Mouse (Mus musculus) stomach, embryonic 16.5 days (tissue): Measurements from ENCODE around the gene Stxbp6. TPM values are rescaled to one million over a fixed set of nuclear protein-coding genes. Genes with fewer than 3 reads are reported as not detected.

ENCODE experiments used
- ATAC-seq: fragments of 200-750 bp; cut with Nextera tagmentation; 2 replicates; pipeline ENCODE4 v1.8.0; 2017; ENCODE audit warnings: moderate number of reproducible peaks, moderate TSS enrichment; ENCODE audit not compliant: insufficient read depth, low FRiP score
- H3K27ac ChIP-seq: fragments of 300-500 bp; sonication (generic); 2 replicates; pipeline ENCODE4 v1.5.1; 2014; ENCODE audit warnings: low read length
- H3K27me3 ChIP-seq: fragments of 300-500 bp; sonication (generic); 2 replicates; pipeline ENCODE4 v1.6.1; 2014; ENCODE audit warnings: low read length, control low read depth, mixed read lengths; ENCODE audit not compliant: control insufficient read depth, insufficient read depth
- H3K36me3 ChIP-seq: fragments of 300-500 bp; sonication (generic); 2 replicates; pipeline ENCODE4 v1.6.1; 2014; ENCODE audit warnings: low read length; ENCODE audit not compliant: control insufficient read depth, insufficient read depth
- H3K4me1 ChIP-seq: fragments of 300-500 bp; sonication (generic); 2 replicates; pipeline ENCODE4 v1.6.1; 2014; ENCODE audit warnings: low read length, control low read depth, mixed read lengths; ENCODE audit not compliant: control insufficient read depth, insufficient read depth
- H3K4me2 ChIP-seq: fragments of 300-500 bp; sonication (generic); 2 replicates; pipeline ENCODE4 v1.6.1; 2014; ENCODE audit warnings: low read depth, low read length, mixed read lengths
- H3K4me3 ChIP-seq: fragments of 300-500 bp; sonication (generic); replicated peaks from 2 replicates; pipeline ENCODE4 v1.5.1; 2014; ENCODE audit warnings: mild to moderate bottlenecking, low read length
- H3K9ac ChIP-seq: fragments of 300-500 bp; sonication (generic); 2 replicates; pipeline ENCODE4 v1.6.1; 2014; ENCODE audit warnings: low read length
- H3K9me3 ChIP-seq: fragments of 300-500 bp; sonication (generic); replicated peaks from 2 replicates; pipeline ENCODE4 v1.6.1; 2016; ENCODE audit warnings: low read length, control low read depth; ENCODE audit not compliant: control insufficient read depth
- WGBS: fragments of 180-500 bp; shearing (Covaris S2); extraction: QIAGEN DNeasy Blood & Tissue Kit; methylation state at CpG from one replicate; pipeline ENCODE4 v1.1.7; 2014; 5-methylcytosine and 5-hydroxymethylcytosine counted together
- polyA plus RNA-seq: library from polyadenylated mRNA; unstranded; fragments of >200 nt; fragmentation: Nextera tagmentation; extraction: Ambion mirVana; gene quantifications from 2 replicates; pipeline ENCODE4 v1.2.1, GENCODE M21; 2015

Stxbp6 gene
- polyA plus RNA-seq, 1 experiment from 2014 or later: 23.3 TPM

DNA sequence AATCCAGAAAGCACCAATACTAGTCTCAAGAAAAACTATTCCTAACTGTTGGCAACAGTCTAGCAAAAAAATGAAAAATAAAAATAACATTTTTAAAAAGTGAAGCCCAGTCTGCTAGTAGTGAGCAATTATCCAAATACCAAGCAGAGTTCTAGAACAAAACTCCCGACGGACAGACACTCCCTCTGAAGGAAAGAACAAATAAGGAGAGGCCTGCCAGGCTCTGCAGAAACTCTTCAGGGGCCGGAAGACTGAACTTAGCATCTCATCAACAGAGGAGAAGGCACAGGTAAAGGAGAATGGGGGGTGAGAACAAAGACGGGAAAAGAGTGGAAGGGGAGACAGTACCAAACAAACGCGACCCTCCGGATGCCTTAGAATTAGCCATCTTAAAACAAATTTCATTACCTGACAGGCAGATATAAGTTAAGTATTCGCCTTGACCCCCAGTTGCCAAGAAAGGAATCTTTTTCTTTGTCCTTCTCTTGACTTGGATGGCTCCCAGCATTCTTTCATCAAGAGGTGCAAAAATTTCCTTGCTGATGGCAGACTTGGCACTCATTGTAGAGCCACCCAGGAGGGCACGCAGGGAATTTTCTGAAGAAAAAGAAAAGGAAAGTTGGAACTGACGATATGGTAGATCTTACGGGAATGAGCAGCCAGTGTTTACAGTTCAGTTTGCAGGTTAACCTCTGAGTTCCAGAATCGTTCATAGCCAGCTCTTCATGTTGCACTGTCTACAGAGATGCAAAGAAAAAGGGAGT is 55.3 kb downstream of the Stxbp6 start:
- no peak for ATAC-seq
- no peaks in the 10 kb centered on the region for H3K36me3 ChIP-seq

DNA sequence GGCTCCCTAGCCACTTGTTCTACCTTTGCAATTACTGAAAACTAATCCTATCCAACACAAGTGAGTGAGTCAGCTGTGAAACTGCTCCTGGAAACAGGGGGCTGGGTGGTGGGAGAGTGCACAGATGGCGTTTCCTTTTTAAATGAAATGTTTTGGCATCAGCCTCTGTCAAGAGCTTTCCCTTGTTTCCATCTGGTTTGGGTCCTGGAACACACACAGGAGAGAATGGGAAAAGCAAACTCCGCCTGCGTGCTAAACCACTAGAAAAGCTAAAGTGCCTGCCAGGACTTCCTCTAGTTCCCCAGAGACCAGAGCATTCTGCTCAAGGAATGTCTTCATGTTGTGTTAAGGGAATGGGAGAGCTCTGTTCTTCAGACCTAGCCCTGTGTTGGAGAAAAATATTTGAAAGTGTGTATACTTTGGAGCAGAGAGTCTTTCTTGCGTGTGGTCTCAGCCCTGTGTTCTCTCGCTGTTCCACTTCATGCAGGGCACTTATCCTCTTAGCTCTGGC is 61.2 kb downstream of the Stxbp6 start:
- Histone ChIP-seq H3K4me3 (no peak overlapping the region), H3K4me2 (no peak overlapping the region)

More for the DNA sequence above, 55.3 kb downstream of the Stxbp6 start:
- H3K9me3 ChIP-seq: no peaks in the 10 kb centered on the region
- H3K4me2 ChIP-seq: no peak overlapping the region
- WGBS: 63% methylated on average over 12 of the region's 12 CpGs
- H3K27me3 ChIP-seq: no peaks in the 10 kb centered on the region
- no peak overlapping the region for H3K9ac ChIP-seq
- H3K27ac ChIP-seq: no peak overlapping the region
- H3K4me1 ChIP-seq: no peaks in the 10 kb centered on the region; the same call in 1 of the 2 replicates
- no peak overlapping the region for H3K4me3 ChIP-seq

GRCm38 (mm10) chr12:45011436-45012089 is 62.9 kb downstream of the Stxbp6 start:
- H3K27me3 ChIP-seq: no peaks in the 10 kb centered on the region
- no peak overlapping the region for H3K9ac ChIP-seq
- no peaks in the 10 kb centered on the region for H3K36me3 ChIP-seq
- H3K4me3 ChIP-seq: no peak overlapping the region
- no peak overlapping the region for H3K4me2 ChIP-seq
- no peaks in the 10 kb centered on the region for H3K9me3 ChIP-seq
- ATAC-seq: no peak
- no peak overlapping the region for H3K27ac ChIP-seq
- H3K4me1 ChIP-seq: peaks cover 13% of the 10 kb centered on the region; the same call in 1 of the 2 replicates
- 82% methylated on average over 11 of the region's 11 CpGs for WGBS

More for the DNA sequence above, 61.2 kb downstream of the Stxbp6 start:
- Histone ChIP-seq H3K27ac (peak overlapping the region; percentile 57), H3K36me3 (no peaks in the 10 kb centered on the region), H3K9ac (no peak overlapping the region), H3K9me3 (no peaks in the 10 kb centered on the region), H3K27me3 (no peaks in the 10 kb centered on the region), H3K4me1 (peaks cover 13% of the 10 kb centered on the region; the same call in 1 of the 2 replicates)
- peak; percentile 83 for ATAC-seq
- 43% methylated on average over 5 of the region's 5 CpGs for WGBS

DNA sequence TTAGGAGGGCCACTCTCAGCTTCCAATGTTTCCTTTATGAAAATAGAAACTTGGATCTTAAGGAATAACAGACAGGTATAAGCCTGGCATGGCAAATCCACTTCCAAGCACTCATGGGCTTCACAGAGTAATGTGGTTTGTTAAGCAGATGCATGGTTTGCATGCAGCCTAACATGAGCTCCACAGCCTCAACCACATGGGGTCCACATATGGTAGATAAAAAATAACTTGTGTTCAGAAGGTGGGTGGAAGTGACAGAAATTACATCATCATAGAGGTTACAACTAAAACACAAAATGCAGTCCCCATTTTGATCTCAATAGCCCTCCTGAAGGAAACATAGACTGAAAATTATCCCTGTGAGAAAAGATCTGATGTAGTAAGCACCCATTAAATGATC is 63.5 kb downstream of the Stxbp6 start:
- Histone ChIP-seq H3K4me3 (no peak overlapping the region), H3K9me3 (no peaks in the 10 kb centered on the region), H3K27ac (no peak overlapping the region), H3K4me2 (no peak overlapping the region), H3K4me1 (peaks cover 19% of the 10 kb centered on the region), H3K36me3 (no peaks in the 10 kb centered on the region), H3K27me3 (no peaks in the 10 kb centered on the region), H3K9ac (no peak overlapping the region)
- no peak for ATAC-seq

GRCm38 (mm10) chr12:45009984-45010611 is 64.4 kb downstream of the Stxbp6 start:
- Histone ChIP-seq H3K9ac (no peak overlapping the region), H3K9me3 (no peaks in the 10 kb centered on the region), H3K27me3 (no peaks in the 10 kb centered on the region), H3K27ac (no peak overlapping the region), H3K4me1 (peaks cover 22% of the 10 kb centered on the region), H3K4me2 (no peak overlapping the region), H3K4me3 (no peak overlapping the region), H3K36me3 (no peaks in the 10 kb centered on the region)
- ATAC-seq: no peak
- WGBS: 87% methylated on average over 2 of the region's 2 CpGs

- ATAC-seq: peak; percentile 50; the same call in 1 of the 2 replicates
- H3K27ac ChIP-seq: no peak overlapping the region
- H3K9ac ChIP-seq: no peak overlapping the region
- WGBS: 41% methylated on average over 2 of the region's 2 CpGs
- H3K4me2 ChIP-seq: no peak overlapping the region
- H3K4me1 ChIP-seq: peaks cover 9% of the 10 kb centered on the region; the same call in 1 of the 2 replicates
- no peaks in the 10 kb centered on the region for H3K9me3 ChIP-seq
- no peak overlapping the region for H3K4me3 ChIP-seq
- no peaks in the 10 kb centered on the region for H3K27me3 ChIP-seq
- no peaks in the 10 kb centered on the region for H3K36me3 ChIP-seq
Measured at GRCm38 (mm10) chr12:45006569-45006968, 67.9 kb downstream of the Stxbp6 start.

DNA sequence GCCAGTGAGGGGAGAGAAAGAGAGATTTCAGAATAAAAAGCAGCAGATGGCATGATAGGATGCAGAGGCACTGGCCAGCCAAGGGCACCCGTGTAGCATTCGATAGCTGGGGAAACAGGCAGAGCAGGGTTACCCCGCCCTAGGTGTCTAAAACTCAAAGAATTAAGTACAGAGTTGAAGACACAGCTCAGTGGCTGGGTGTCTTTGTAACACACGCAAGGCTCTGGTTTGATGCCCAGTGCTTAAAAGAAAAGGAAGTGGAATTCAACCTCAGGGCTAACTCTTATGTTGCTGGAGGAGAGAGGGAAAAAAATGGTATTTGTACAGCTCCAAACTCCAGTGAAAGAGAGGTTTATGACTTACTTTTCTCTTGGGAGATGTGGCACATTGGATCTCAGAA is 68.5 kb downstream of the Stxbp6 start:
- Histone ChIP-seq H3K4me1 (peaks cover 9% of the 10 kb centered on the region; the same call in 1 of the 2 replicates), H3K36me3 (no peaks in the 10 kb centered on the region), H3K4me3 (no peak overlapping the region), H3K9ac (no peak overlapping the region), H3K27me3 (no peaks in the 10 kb centered on the region), H3K4me2 (no peak overlapping the region), H3K9me3 (no peaks in the 10 kb centered on the region), H3K27ac (no peak overlapping the region)
- whole genome bisulfite sequencing: 67% methylated on average over 4 of the region's 4 CpGs
- peak; percentile 50; the same call in 1 of the 2 replicates for ATAC-seq

DNA sequence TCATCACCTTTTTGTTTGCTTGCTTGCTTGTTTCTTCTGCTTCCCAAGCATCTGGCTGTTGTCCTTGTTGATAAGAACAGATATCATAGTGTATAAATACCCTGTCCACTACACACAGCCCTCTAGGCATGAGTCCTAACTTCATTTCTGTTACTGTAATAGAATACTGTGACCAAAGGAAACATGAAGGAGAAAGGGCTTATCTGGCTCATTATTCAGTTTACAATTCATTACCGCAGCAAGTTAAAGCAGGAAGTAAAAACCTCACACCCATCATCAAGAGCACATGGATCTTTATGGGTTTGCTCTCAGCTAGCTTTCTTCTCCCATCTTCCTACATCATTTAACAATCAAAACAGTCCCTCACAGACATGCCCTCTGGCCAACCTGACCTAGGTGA is 72.5 kb downstream of the Stxbp6 start:
- Histone ChIP-seq H3K4me3 (no peak overlapping the region), H3K36me3 (no peaks in the 10 kb centered on the region), H3K4me1 (peaks cover 9% of the 10 kb centered on the region; the same call in 1 of the 2 replicates), H3K4me2 (no peak overlapping the region), H3K27ac (no peak overlapping the region), H3K9ac (no peak overlapping the region), H3K27me3 (no peaks in the 10 kb centered on the region), H3K9me3 (no peaks in the 10 kb centered on the region)
- 66% methylated on average over 1 of the region's 1 CpGs for WGBS
- ATAC-seq: no peak

DNA sequence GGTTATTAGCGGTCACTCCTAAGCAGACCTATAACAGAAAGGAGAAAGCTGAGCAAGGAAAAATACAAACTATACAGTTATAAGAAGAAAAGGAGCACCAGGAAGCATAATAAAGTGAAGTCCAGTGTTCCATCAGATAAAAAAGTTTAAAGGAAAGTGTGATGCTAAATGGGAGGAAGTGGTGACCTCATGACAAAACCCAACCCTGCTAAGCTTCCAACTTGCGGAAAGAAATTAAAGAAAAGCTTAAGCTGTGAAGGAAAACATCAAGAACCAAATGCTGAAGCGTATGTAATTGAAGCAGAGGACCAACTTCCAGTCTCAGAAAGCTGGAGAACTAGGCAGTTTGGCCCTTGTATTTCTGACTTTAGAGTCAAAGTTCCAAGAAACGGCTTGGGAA is 77.1 kb downstream of the Stxbp6 start:
- Histone ChIP-seq H3K36me3 (no peaks in the 10 kb centered on the region), H3K4me1 (no peaks in the 10 kb centered on the region), H3K27me3 (no peaks in the 10 kb centered on the region), H3K9ac (no peak overlapping the region), H3K27ac (no peak overlapping the region), H3K4me2 (no peak overlapping the region), H3K9me3 (no peaks in the 10 kb centered on the region), H3K4me3 (no peak overlapping the region)
- 84% methylated on average over 4 of the region's 4 CpGs for WGBS
- ATAC-seq: no peak
